Mouse (Mus musculus): Measurements from ENCODE around the gene Nwd2. TPM values are rescaled to one million over a fixed set of nuclear protein-coding genes. Genes with fewer than 3 reads are reported as not detected.

Nwd2 gene
- polyA plus RNA-seq, 1 experiment from 2014 or later, result 0.99 TPM

DNA sequence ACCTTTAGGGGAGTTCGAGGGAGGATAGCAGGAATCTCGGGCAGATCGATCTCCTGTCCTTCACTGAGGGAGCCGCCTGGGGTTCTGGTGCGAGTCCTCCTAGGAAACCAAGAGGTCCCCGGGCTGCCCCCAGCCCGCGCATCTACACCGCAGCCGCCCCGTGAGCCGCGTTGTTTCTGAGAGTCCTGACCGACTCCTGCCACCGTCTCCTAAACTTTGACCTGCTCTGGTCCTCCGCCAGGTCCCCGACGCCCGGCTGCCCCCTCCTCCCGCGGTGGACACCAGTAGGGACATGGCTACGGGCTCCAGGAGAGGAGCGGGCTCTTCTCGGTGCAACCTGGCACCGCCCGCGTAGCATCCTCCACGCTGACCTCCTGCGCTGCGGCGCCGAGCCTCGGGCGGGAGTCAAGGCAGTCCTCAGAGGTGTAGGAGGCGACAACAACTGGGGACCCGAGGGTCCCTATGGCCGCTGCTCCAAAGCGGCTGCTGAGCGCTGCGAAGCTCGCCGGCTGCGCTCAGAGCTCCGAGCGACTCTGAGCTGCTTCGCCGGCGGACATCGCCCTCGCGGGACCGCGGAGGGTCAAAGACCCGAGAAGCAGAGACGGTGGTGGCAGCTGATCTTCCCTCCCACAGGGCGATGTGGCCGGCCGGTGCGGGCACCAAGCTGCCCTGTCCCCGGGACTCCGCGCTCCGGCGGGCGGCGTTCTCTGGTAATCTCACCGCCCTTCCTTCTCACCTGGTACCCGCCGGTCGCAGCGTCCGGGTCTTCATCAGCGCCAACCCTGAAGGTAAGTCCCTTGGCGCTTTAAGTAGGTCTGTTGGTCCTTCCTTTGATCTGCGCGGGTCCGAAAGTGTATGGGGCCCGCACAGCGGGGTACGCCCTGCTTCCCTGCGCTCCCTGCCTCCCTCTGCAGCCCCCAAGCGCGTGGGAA, 897 bp downstream of the Nwd2 start:
- Histone ChIP-seq H3K4me2 (replicated peaks; ENCODE audit: low read depth, low read length) (peak overlapping the region; percentile 90), H3K9ac (ENCODE audit: low read depth, low read length) (peak overlapping the region; percentile 50; the same call in 1 of the 2 replicates), H3K27ac (ENCODE audit: low read depth, low read length) (no peak overlapping the region), H3K27me3 (ENCODE audit: control insufficient read depth, insufficient read depth, low read length) (peaks cover 43% of the 10 kb centered on the region), H3K4me3 (ENCODE audit: low read length) (peak overlapping the region; percentile 56), H3K9me3 (ENCODE audit: control insufficient read depth, low read length) (no peaks in the 10 kb centered on the region), H3K36me3 (ENCODE audit: control insufficient read depth, insufficient read depth, low read length) (no peaks in the 10 kb centered on the region), H3K4me1 (ENCODE audit: control insufficient read depth, insufficient read depth, low read length) (no peaks in the 10 kb centered on the region)
- ATAC-seq (ENCODE audit: low FRiP score, low TSS enrichment), result peak; percentile 67
- under 1% methylated on average over 80 of the region's 83 CpGs for WGBS

DNA sequence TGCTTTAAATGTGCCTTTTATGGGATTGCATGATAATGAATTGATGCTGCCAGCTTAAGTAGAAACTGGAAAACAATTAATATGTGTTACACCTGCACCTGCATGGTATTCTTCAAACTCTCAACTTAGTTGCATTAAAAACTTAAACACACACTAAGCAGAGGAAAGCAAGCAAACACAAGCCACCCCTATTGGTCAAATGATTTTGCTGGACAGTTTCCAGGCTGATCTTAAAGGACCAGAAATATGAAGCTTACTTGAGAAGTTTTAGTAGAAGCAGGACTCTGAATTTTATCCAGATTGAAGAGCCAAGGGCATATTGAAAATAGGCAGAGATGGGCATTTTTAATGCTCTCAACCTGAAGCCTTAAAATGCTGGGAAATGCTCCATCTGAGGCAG, 2.9 kb downstream of the Nwd2 start:
- Histone ChIP-seq H3K4me1 (ENCODE audit: control insufficient read depth, insufficient read depth, low read length) (no peaks in the 10 kb centered on the region), H3K9ac (ENCODE audit: low read depth, low read length) (no peak overlapping the region), H3K4me2 (replicated peaks; ENCODE audit: low read depth, low read length) (no peak overlapping the region), H3K9me3 (ENCODE audit: control insufficient read depth, low read length) (no peaks in the 10 kb centered on the region), H3K4me3 (ENCODE audit: low read length) (no peak overlapping the region), H3K36me3 (ENCODE audit: control insufficient read depth, insufficient read depth, low read length) (no peaks in the 10 kb centered on the region), H3K27me3 (ENCODE audit: control insufficient read depth, insufficient read depth, low read length) (peaks cover 43% of the 10 kb centered on the region), H3K27ac (ENCODE audit: low read depth, low read length) (no peak overlapping the region)
- ATAC-seq (ENCODE audit: low FRiP score, low TSS enrichment), result no peak

DNA sequence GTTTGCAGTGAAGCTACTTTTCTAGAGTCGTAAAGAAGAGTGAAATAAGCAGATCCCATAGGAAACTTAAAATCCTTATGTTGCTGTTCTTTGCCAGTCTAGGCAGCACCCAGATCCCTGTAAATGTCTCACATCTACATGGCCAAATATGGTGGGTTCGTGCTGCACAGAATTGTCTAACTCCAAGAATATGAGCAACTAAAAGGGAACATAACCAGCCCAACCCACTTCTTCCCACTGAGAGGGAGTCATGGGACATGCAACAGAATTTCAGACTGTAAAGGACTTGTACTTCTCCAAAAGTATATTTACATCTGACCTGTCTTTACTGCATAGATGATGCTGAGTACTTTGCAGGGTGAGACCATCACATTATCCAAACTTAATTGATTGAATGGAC, 3.8 kb downstream of the Nwd2 start:
- H3K36me3 ChIP-seq (ENCODE audit: control insufficient read depth, insufficient read depth, low read length), result no peaks in the 10 kb centered on the region
- H3K27me3 ChIP-seq (ENCODE audit: control insufficient read depth, insufficient read depth, low read length), result peaks cover 40% of the 10 kb centered on the region
- H3K27ac ChIP-seq (ENCODE audit: low read depth, low read length), result no peak overlapping the region
- H3K4me3 ChIP-seq (ENCODE audit: low read length), result no peak overlapping the region
- H3K4me1 ChIP-seq (ENCODE audit: control insufficient read depth, insufficient read depth, low read length), result no peaks in the 10 kb centered on the region
- H3K9ac ChIP-seq (ENCODE audit: low read depth, low read length), result no peak overlapping the region
- H3K4me2 ChIP-seq (replicated peaks; ENCODE audit: low read depth, low read length), result no peak overlapping the region
- no peaks in the 10 kb centered on the region for H3K9me3 ChIP-seq (ENCODE audit: control insufficient read depth, low read length)
- 88% methylated on average over 2 of the region's 2 CpGs for WGBS
- ATAC-seq (ENCODE audit: low FRiP score, low TSS enrichment), result no peak

DNA sequence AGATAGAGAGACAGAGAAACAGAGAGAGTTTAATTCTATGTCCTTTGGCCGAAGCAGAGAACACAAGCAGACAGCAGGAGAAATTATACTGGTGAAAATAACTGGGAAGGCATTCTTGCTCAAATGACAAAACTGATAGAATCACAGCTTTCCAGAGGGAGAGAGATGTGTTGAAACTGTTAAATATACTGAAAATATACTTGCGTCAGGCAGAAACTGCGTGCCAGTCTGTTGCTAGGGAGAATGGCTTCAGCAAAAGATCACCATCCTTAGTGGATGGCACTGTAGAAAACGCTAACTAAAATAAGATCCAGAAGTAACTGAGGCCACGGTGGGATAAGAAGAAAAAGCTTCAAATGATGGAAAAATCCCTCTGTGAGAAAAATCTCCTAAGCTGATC, 18.0 kb downstream of the Nwd2 start:
- H3K4me1 ChIP-seq (ENCODE audit: control insufficient read depth, insufficient read depth, low read length), result no peaks in the 10 kb centered on the region
- H3K4me2 ChIP-seq (replicated peaks; ENCODE audit: low read depth, low read length), result no peak overlapping the region
- H3K4me3 ChIP-seq (ENCODE audit: low read length), result no peak overlapping the region
- no peak overlapping the region for H3K27ac ChIP-seq (ENCODE audit: low read depth, low read length)
- H3K9ac ChIP-seq (ENCODE audit: low read depth, low read length), result no peak overlapping the region
- H3K27me3 ChIP-seq (ENCODE audit: control insufficient read depth, insufficient read depth, low read length), result no peaks in the 10 kb centered on the region
- no peaks in the 10 kb centered on the region for H3K9me3 ChIP-seq (ENCODE audit: control insufficient read depth, low read length)
- WGBS, result 90% methylated on average over 5 of the region's 5 CpGs
- H3K36me3 ChIP-seq (ENCODE audit: control insufficient read depth, insufficient read depth, low read length), result no peaks in the 10 kb centered on the region
- ATAC-seq (ENCODE audit: low FRiP score, low TSS enrichment), result no peak

DNA sequence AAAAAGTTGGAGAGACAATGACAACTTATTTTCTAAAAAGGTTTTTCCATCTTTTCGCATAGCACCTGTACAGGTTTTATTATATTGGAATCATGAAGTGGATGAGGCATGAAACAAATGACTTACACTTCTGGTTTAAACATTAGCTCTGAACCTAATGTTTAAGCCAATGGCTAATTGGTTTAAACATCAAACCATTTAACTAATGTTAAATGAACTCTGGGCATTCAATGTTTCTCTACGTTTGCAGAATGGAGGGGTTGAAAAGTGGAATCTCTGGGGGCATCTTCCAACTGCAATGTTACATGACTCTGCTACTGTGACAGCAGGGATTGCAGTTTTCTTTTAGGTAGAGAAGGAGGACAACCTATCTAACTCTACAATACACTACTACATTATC, 27.0 kb downstream of the Nwd2 start:
- Histone ChIP-seq H3K4me2 (replicated peaks; ENCODE audit: low read depth, low read length) (no peak overlapping the region), H3K36me3 (ENCODE audit: control insufficient read depth, insufficient read depth, low read length) (no peaks in the 10 kb centered on the region), H3K4me3 (ENCODE audit: low read length) (no peak overlapping the region), H3K4me1 (ENCODE audit: control insufficient read depth, insufficient read depth, low read length) (no peaks in the 10 kb centered on the region), H3K9ac (ENCODE audit: low read depth, low read length) (no peak overlapping the region), H3K9me3 (ENCODE audit: control insufficient read depth, low read length) (no peaks in the 10 kb centered on the region), H3K27ac (ENCODE audit: low read depth, low read length) (no peak overlapping the region), H3K27me3 (ENCODE audit: control insufficient read depth, insufficient read depth, low read length) (no peaks in the 10 kb centered on the region)
- WGBS, result 74% methylated on average over 2 of the region's 2 CpGs
- ATAC-seq (ENCODE audit: low FRiP score, low TSS enrichment), result no peak

DNA sequence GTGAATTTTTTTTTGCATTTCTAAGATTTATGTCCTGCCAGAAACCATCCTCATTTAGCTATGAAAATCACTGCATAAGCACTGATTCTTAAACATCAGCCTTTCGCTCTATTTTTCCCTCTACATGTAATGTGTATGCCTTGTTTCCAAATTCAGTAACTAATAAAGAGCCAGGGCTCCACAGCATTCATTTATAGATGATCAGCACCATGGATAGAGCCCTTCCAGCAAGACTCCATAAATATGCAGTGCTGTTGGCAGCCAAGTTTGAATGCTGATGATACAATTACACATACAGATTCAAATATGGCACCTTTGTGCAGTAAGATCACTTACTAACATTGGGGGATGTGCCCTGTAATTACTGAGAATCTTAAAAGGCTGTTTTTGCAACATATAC, 40.2 kb downstream of the Nwd2 start:
- H3K27ac ChIP-seq (ENCODE audit: low read depth, low read length), result no peak overlapping the region
- no peak overlapping the region for H3K4me2 ChIP-seq (replicated peaks; ENCODE audit: low read depth, low read length)
- H3K36me3 ChIP-seq (ENCODE audit: control insufficient read depth, insufficient read depth, low read length), result no peaks in the 10 kb centered on the region
- H3K4me3 ChIP-seq (ENCODE audit: low read length), result no peak overlapping the region
- WGBS, result 83% methylated on average over 1 of the region's 1 CpGs
- no peaks in the 10 kb centered on the region for H3K9me3 ChIP-seq (ENCODE audit: control insufficient read depth, low read length)
- ATAC-seq (ENCODE audit: low FRiP score, low TSS enrichment), result no peak
- no peaks in the 10 kb centered on the region for H3K27me3 ChIP-seq (ENCODE audit: control insufficient read depth, insufficient read depth, low read length)
- H3K9ac ChIP-seq (ENCODE audit: low read depth, low read length), result no peak overlapping the region
- H3K4me1 ChIP-seq (ENCODE audit: control insufficient read depth, insufficient read depth, low read length), result no peaks in the 10 kb centered on the region

DNA sequence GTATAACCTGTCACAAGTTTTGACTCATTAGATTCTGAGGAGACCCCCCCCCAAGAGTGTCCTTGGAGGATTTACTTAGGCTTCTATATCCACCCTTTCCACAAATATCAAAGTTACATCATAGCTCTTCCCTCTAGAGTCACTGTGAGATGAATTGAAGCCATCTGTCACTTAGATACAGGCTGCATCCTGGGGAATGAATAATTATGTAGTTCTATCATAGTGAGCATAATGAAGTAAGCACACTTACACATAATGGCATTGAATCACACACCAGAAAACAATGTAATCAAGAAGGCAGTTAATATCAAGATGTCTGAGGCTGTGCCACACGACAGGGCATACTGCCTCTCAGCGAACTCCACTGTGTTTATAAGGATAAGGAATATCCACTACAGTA, 47.9 kb downstream of the Nwd2 start:
- H3K27me3 ChIP-seq (ENCODE audit: control insufficient read depth, insufficient read depth, low read length), result no peaks in the 10 kb centered on the region
- H3K36me3 ChIP-seq (ENCODE audit: control insufficient read depth, insufficient read depth, low read length), result no peaks in the 10 kb centered on the region
- WGBS, result 87% methylated on average over 2 of the region's 2 CpGs
- H3K27ac ChIP-seq (ENCODE audit: low read depth, low read length), result no peak overlapping the region
- H3K9me3 ChIP-seq (ENCODE audit: control insufficient read depth, low read length), result no peaks in the 10 kb centered on the region
- H3K4me1 ChIP-seq (ENCODE audit: control insufficient read depth, insufficient read depth, low read length), result no peaks in the 10 kb centered on the region
- ATAC-seq (ENCODE audit: low FRiP score, low TSS enrichment), result no peak
- no peak overlapping the region for H3K9ac ChIP-seq (ENCODE audit: low read depth, low read length)
- H3K4me3 ChIP-seq (ENCODE audit: low read length), result no peak overlapping the region
- no peak overlapping the region for H3K4me2 ChIP-seq (replicated peaks; ENCODE audit: low read depth, low read length)

DNA sequence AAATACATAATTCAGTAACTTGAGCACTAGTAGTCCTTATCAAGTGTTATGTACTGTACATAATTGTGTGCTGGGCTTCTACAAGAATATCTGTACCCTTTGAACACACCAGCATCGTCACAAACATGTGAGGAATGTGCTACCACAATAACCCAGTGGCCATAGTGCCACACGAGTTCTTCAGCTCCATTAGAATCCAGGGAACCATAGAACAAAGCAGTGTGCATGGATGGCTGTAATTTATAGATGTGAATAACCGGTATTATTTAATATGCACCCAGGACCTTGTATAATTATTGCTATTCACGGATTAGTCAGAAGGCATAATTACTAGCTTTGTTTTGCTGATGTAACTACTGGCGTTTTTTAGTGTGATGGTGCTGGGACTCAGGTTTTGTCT, 48.3 kb downstream of the Nwd2 start:
- Histone ChIP-seq H3K4me3 (ENCODE audit: low read length) (no peak overlapping the region), H3K4me2 (replicated peaks; ENCODE audit: low read depth, low read length) (no peak overlapping the region), H3K4me1 (ENCODE audit: control insufficient read depth, insufficient read depth, low read length) (no peaks in the 10 kb centered on the region), H3K36me3 (ENCODE audit: control insufficient read depth, insufficient read depth, low read length) (no peaks in the 10 kb centered on the region), H3K9me3 (ENCODE audit: control insufficient read depth, low read length) (no peaks in the 10 kb centered on the region), H3K27me3 (ENCODE audit: control insufficient read depth, insufficient read depth, low read length) (no peaks in the 10 kb centered on the region), H3K27ac (ENCODE audit: low read depth, low read length) (no peak overlapping the region), H3K9ac (ENCODE audit: low read depth, low read length) (no peak overlapping the region)
- 67% methylated on average over 5 of the region's 5 CpGs for WGBS
- ATAC-seq (ENCODE audit: low FRiP score, low TSS enrichment), result no peak

DNA sequence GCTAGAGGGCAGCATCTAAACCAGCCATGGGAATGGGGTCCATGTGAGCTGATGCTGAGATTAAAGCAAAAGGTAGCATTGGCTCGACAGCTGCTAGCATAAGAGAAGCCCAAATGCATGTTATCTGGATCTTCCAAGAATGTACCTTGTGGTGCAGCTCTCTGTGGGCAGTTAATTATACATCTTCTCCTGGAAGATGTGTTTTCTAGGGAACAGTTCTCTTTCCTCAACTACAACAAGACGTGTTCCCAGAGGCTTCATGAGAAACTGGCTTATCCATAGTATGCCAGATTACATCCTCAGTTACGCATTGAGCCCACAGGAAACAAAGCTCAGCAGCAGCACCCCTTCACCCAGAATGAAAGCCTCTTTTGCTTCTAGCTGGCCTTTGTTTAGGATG, 80.1 kb downstream of the Nwd2 start:
- no peaks in the 10 kb centered on the region for H3K36me3 ChIP-seq (ENCODE audit: control insufficient read depth, insufficient read depth, low read length)
- 87% methylated on average over 3 of the region's 3 CpGs for WGBS
- ATAC-seq (ENCODE audit: low FRiP score, low TSS enrichment), result no peak
- H3K9me3 ChIP-seq (ENCODE audit: control insufficient read depth, low read length), result no peaks in the 10 kb centered on the region
- no peaks in the 10 kb centered on the region for H3K27me3 ChIP-seq (ENCODE audit: control insufficient read depth, insufficient read depth, low read length)
- H3K4me3 ChIP-seq (ENCODE audit: low read length), result no peak overlapping the region
- no peak overlapping the region for H3K27ac ChIP-seq (ENCODE audit: low read depth, low read length)
- no peaks in the 10 kb centered on the region for H3K4me1 ChIP-seq (ENCODE audit: control insufficient read depth, insufficient read depth, low read length)
- no peak overlapping the region for H3K4me2 ChIP-seq (replicated peaks; ENCODE audit: low read depth, low read length)
- no peak overlapping the region for H3K9ac ChIP-seq (ENCODE audit: low read depth, low read length)
